Comparison of ENCODE assay signal across 16 mouse cellular contexts in genomic region chr9:71689369-71690073, GRCm38 (mm10).
DNase-seq lines count a peak whose midpoint lies in the region; ATAC-seq and TF ChIP-seq lines count a peak whose summit lies in the region.
"Had no signal": no experiment of that assay in that cellular context is flagged by ENCODE, and none has a peak within 500 bp of the region (broad histone marks: within the 10 kb centered on the region; RNA-seq: fewer than 3 reads in every experiment).

No protein-coding gene starts in this region.

- H3K9me3 ChIP-seq in lung, embryonic 14.5 days (ENCODE audit: low read depth, low read length): no peaks in the 10 kb centered on the region
- no peaks in the 10 kb centered on the region for H3K9me3 ChIP-seq in stomach, embryonic 16.5 days (replicated peaks; ENCODE audit: control insufficient read depth, low read length)
- H3K9me3 ChIP-seq: limb, embryonic 13.5 days had no signal

- H3K4me1 ChIP-seq in lung, embryonic 14.5 days (ENCODE audit: insufficient read depth): peaks cover 2% of the 10 kb centered on the region; the same call in 1 of the 2 replicates
- H3K4me1 ChIP-seq in lung, adult 2 months (ENCODE audit: control insufficient read depth, insufficient read depth, low read length): peaks cover 14% of the 10 kb centered on the region
- H3K4me1 ChIP-seq in stomach, embryonic 16.5 days (ENCODE audit: control insufficient read depth, insufficient read depth, low read length): peaks cover 6% of the 10 kb centered on the region; the same call in 1 of the 2 replicates

- H3K4me3 ChIP-seq in lung, embryonic 14.5 days (ENCODE audit: low read depth, low read length): no peak overlapping the region
- H3K4me3 ChIP-seq in lung, adult 2 months (replicated peaks; ENCODE audit: extremely low read depth, low read depth, low read length): no peak overlapping the region
- H3K4me3 ChIP-seq in stomach, embryonic 16.5 days (replicated peaks; ENCODE audit: low read length): no peak overlapping the region
- H3K4me3 ChIP-seq: limb, embryonic 13.5 days; myocyte had no signal

- no peaks in the 10 kb centered on the region for H3K36me3 ChIP-seq in lung, embryonic 14.5 days (ENCODE audit: insufficient read depth)
- no peaks in the 10 kb centered on the region for H3K36me3 ChIP-seq in stomach, embryonic 16.5 days (ENCODE audit: control insufficient read depth, insufficient read depth, low read length)
- H3K36me3 ChIP-seq: limb, embryonic 13.5 days had no signal

- no peak overlapping the region for H3K4me2 ChIP-seq in lung, embryonic 14.5 days
- no peak overlapping the region for H3K4me2 ChIP-seq in stomach, embryonic 16.5 days (ENCODE audit: low read depth, low read length)
- H3K4me2 ChIP-seq: limb, embryonic 13.5 days had no signal

- no peak for ATAC-seq in lung, embryonic 14.5 days (ENCODE audit: insufficient read depth)
- peak; percentile 90 for ATAC-seq in stomach, embryonic 16.5 days (ENCODE audit: insufficient read depth, low FRiP score)
- ATAC-seq in cerebellum, adult (ENCODE audit: insufficient number of reproducible peaks, low FRiP score, low TSS enrichment): no peak
- ATAC-seq: forebrain, embryonic 16.5 days; hindbrain, embryonic 16.5 days had no signal

- H3K27ac ChIP-seq in lung, embryonic 14.5 days (ENCODE audit: low read depth): peak overlapping the region; percentile 75; the same call in 1 of the 2 replicates
- peak overlapping the region; percentile 47 for H3K27ac ChIP-seq in stomach, embryonic 16.5 days (ENCODE audit: low read length)
- H3K27ac ChIP-seq: limb, embryonic 13.5 days had no signal

- no peak for TF ChIP-seq CTCF in lung, embryonic 14.5 days (IDR thresholded peaks at IDR 0.05; ENCODE audit: low read depth)
- no peak for TF ChIP-seq CTCF in lung, adult 2 months (IDR thresholded peaks at IDR 0.05; ENCODE audit: insufficient read depth, low read length)

- no peak overlapping the region for H3K9ac ChIP-seq in lung, embryonic 14.5 days
- H3K9ac ChIP-seq in stomach, embryonic 16.5 days (ENCODE audit: low read length): no peak overlapping the region; the same call in 1 of the 2 replicates
- H3K9ac ChIP-seq: limb, embryonic 13.5 days had no signal

- WGBS in lung, embryonic 14.5 days: 33% methylated on average over 2 of the region's 2 CpGs
- 36% methylated on average over 2 of the region's 2 CpGs for WGBS in lung, adult 2 months
- 32% methylated on average over 2 of the region's 2 CpGs for WGBS in stomach, embryonic 16.5 days

- no peak for TF ChIP-seq POLR2A in lung, adult 2 months (IDR thresholded peaks at IDR 0.05; ENCODE audit: borderline replicate concordance, extremely low read depth, low read depth, low read length)

- DNase-seq in lung, embryonic 14.5 days: no peak
- no peak for DNase-seq in lung, adult 2 months
- peak; percentile 69 to 90 for DNase-seq in kidney, adult 8-10 months
- DNase-seq in kidney, postnatal 36 days: peak; percentile 52 to 89
- DNase-seq in spleen, adult 12 weeks (ENCODE audit: low spot score): no peak
- DNase-seq: cerebellum, adult 2 months; gastrocnemius, postnatal 36 days; right cerebral cortex, postnatal 25 days; thymus, postnatal 4 days had no signal

- H3K27me3 ChIP-seq in lung, embryonic 14.5 days (ENCODE audit: insufficient read depth, low read length): no peaks in the 10 kb centered on the region
- H3K27me3 ChIP-seq in stomach, embryonic 16.5 days (ENCODE audit: control insufficient read depth, insufficient read depth, low read length): no peaks in the 10 kb centered on the region
- H3K27me3 ChIP-seq: CH12.LX; limb, embryonic 13.5 days had no signal

Comparison
In these comparisons a context has a peak if more than half of its experiments do, and no peak if none do; other contexts are left out.
1. DNase-seq: peak in kidney, adult 8-10 months (2 of 2) and kidney, postnatal 36 days (2 of 2); none in lung, embryonic 14.5 days (single experiment), lung, adult 2 months (single experiment) and spleen, adult 12 weeks (single experiment).